Mouse (Mus musculus): ENCODE measurements at regions not wholly inside any gene's neighbourhood (a gene's known extent, or its start where the extent isn't known, plus 50 kb on each side); places are given as distances from the start of the nearest gene placed in this dataset.

GRCm38 (mm10) chr1:64361959-64362638, 170.3 kb upstream of the Creb1 start:
- no peak for DNase-seq (ENCODE audit: low read depth, low spot score)

- DNase-seq (ENCODE audit: low read depth, low spot score) = no peak
These were observed 189.2 kb upstream of the Creb1 start for GRCm38 (mm10) chr1:64343268-64343667.

- no peak for DNase-seq (ENCODE audit: low read depth, low spot score)
These were observed 190.8 kb upstream of the Creb1 start for GRCm38 (mm10) chr1:64341596-64341995.

- no peak for DNase-seq (ENCODE audit: low read depth, low spot score)
These were observed 193.9 kb upstream of the Creb1 start for GRCm38 (mm10) chr1:64338575-64338961.

- DNase-seq (ENCODE audit: low read depth, low spot score) = no peak
These were observed 194.5 kb upstream of the Creb1 start for GRCm38 (mm10) chr1:64337619-64338574.

- DNase-seq (ENCODE audit: low read depth, low spot score) = no peak
These were observed 200.9 kb upstream of the Creb1 start for GRCm38 (mm10) chr1:64331566-64331965.

GRCm38 (mm10) chr1:64330721-64331120, 201.7 kb upstream of the Creb1 start:
- no peak for DNase-seq (ENCODE audit: low read depth, low spot score)

- no peak for DNase-seq (ENCODE audit: low read depth, low spot score)
These were observed 200.1 kb upstream of the Klf7 start for GRCm38 (mm10) chr1:64322197-64322596.

GRCm38 (mm10) chr1:64319155-64319582, 197.1 kb upstream of the Klf7 start:
- DNase-seq (ENCODE audit: low read depth, low spot score) = no peak

GRCm38 (mm10) chr1:64318440-64319154, 196.5 kb upstream of the Klf7 start:
- DNase-seq (ENCODE audit: low read depth, low spot score) = no peak

GRCm38 (mm10) chr1:64317032-64317636, 195.1 kb upstream of the Klf7 start:
- DNase-seq (ENCODE audit: low read depth, low spot score) = no peak

GRCm38 (mm10) chr1:64311371-64311770, 189.3 kb upstream of the Klf7 start:
- DNase-seq (ENCODE audit: low read depth, low spot score) = peak; percentile 43

GRCm38 (mm10) chr1:64308560-64308959, 186.5 kb upstream of the Klf7 start:
- no peak for DNase-seq (ENCODE audit: low read depth, low spot score)

- peak; percentile 21 for DNase-seq (ENCODE audit: low read depth, low spot score)
These were observed 186.0 kb upstream of the Klf7 start for GRCm38 (mm10) chr1:64308088-64308487.

GRCm38 (mm10) chr1:64305427-64306213, 183.5 kb upstream of the Klf7 start:
- DNase-seq (ENCODE audit: low read depth, low spot score) = peak; percentile 43

- peak; percentile 35 for DNase-seq (ENCODE audit: low read depth, low spot score)
These were observed 180.8 kb upstream of the Klf7 start for GRCm38 (mm10) chr1:64302833-64303358.

GRCm38 (mm10) chr1:64301530-64302061, 179.5 kb upstream of the Klf7 start:
- DNase-seq (ENCODE audit: low read depth, low spot score) = no peak

GRCm38 (mm10) chr1:64300951-64301529, 179.0 kb upstream of the Klf7 start:
- no peak for DNase-seq (ENCODE audit: low read depth, low spot score)

- DNase-seq (ENCODE audit: low read depth, low spot score) = no peak
These were observed 176.9 kb upstream of the Klf7 start for GRCm38 (mm10) chr1:64298950-64299349.

GRCm38 (mm10) chr1:64298188-64298587, 176.1 kb upstream of the Klf7 start:
- no peak for DNase-seq (ENCODE audit: low read depth, low spot score)
